Mouse (Mus musculus) adipocyte (in vitro differentiated cells): ENCODE measurements around the gene Tacc2.
"Not testable (repeated sequence)": the region's sequence is repeated elsewhere in the genome, so short reads cannot be mapped to it uniquely, and the experiment has no call there.

Source experiments
- DNase-seq: peaks from one replicate; pipeline ENCODE4 v3.0.0-alpha.2; 2016; ENCODE audit warnings: low spot score

Tacc2 gene

GRCm38 (mm10) chr7:130577388-130578003 is at the start of gene Tacc2:
TSS of gene Tacc2 (plus strand) at chr7:130577438.
- no peak for DNase-seq

DNA sequence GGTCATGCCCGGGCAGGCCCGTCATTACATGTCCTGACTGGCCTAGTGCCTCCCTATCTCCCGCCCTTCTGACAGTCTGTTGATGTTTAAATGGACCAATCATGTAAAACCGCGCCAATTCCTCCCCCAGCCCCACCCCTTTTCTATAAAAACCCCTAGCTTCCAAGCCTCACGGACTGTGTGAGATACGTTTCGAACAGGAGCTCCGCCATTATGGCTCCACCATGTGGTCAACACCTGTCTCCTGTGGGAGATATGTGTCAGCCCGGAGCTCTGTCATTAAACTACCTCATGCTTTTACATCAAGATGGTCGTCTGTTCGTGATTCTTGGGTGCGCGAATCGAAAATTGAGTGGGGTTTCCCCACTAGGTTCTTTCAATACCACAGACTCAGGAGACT is 46.1 kb upstream of the Tacc2 start:
- not testable (repeated sequence) for DNase-seq

DNA sequence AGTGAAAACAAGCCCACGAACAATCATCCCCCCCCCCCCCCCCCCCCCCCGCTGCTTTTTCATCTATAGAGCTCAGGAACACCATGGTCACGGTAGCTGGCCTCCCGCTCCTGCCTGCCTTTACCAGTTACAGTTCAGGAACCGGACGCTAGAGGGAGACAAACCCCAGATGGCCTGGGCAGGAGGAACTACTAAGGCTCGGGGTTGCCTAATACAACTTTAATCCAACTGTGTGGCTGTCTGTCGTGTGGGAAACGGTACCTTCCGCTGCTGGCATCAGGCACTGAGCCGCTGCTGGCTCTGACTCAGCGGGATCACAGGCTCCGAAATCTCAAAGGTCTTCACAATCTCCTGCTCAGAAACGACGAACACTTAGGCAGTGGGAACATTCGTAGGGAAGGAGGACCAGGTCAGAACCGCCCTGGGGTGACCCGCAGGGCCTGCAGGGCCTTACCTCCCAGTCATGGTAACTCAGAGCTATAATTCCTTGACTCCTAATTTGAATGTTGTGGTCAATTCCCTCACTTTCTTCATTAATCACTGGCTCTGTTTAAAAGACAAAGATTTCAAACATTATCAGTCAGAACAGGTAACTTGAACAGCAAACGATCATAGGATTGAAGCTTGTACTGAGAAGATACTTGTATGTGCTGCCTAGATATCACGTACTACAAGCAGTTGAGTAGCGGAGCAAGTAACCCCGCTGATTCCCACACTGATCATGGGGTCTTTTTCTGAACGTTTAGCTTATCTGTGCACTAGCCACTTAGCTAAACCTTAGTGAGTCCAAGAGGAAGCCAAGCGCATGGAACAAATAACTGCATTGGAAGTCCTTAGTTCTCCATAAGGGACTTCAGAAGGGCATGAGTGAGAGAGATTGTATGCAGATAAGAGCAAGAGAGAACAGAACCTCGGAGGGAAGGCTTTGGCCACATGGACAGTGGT is 43.6 kb upstream of the Tacc2 start:
- DNase-seq: peak; percentile 92

DNA sequence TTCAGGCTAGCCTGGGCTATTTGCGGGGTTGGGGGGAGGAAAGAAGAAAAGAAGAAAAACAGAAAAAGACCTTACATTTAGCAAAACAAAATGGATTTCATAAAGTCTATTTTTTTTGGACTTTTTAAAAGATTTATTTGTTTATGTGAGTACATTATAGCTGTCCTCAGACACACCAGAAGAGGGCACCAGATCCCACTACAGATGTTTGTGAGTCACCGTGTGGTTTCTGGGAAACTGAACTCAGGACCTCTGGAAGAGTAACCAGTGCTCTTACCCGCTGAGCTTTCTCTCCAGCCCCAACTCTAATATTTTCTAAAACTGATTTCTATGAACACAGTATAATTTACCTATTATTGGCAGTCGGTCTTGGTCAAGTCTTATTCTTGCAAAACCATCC is 42.1 kb upstream of the Tacc2 start:
- peak; percentile 45 for DNase-seq

- no peak for DNase-seq
Observed at GRCm38 (mm10) chr7:130537068-130537467, 40.2 kb upstream of the Tacc2 start.

- no peak for DNase-seq
Observed at GRCm38 (mm10) chr7:130540176-130540575, 37.1 kb upstream of the Tacc2 start.

DNA sequence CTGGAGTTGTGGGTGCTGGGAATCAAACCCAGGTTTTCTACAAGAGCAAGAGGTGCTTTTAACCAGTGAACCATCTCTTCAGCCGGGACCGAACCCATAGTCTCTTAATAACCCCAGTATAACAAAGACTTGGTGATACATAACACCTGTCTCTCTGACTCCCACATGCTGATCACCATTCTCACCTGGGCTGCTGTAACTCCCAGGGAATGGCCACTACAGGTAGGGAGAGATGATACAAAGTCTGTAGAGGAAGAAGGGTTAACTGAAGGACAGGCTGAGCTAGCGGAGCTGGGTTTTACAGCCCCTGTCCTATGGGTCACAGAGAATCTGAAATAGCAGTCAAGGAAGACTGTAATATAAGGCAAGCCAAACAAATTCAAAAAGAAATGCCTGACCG is 34.1 kb upstream of the Tacc2 start:
- DNase-seq: no peak

DNA sequence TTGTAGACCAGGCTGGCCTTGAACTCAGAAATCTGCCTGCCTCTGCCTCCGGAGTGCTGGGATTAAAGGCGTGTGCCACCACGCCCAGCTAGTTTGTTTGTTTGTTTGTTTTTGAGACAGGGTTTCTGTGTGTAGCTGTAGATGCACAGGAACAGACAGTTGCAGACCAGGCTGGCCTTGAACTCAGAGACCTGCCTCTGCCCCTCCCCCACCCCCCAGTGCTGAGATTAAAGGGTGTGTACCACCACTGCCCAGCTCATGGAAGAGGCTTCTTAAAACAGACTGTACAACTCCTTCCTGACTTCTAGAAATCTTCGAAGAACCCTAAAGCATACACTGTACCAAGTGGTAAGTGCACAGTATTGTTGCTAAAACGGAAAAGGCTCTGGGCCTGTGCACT is 31.8 kb upstream of the Tacc2 start:
- DNase-seq: no peak

DNA sequence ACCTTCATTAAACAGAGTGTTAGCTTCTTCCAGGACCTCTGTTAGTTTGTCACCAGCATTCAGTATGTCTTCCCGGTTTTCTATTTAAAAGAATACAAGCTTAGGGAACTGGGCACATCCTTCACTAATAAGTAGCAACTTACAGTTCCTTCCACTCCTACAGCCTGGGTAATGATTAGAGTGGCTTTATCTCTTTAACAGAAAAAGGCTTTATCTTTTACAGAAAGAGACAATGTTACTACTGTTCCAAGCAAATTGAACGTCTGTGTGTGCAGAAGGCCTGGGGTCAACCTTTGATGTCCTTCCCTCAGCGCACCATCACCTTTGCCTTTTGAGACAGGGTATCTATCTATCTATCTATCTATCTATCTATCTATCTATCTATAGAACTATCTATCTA is 31.3 kb upstream of the Tacc2 start:
- no peak for DNase-seq

DNA sequence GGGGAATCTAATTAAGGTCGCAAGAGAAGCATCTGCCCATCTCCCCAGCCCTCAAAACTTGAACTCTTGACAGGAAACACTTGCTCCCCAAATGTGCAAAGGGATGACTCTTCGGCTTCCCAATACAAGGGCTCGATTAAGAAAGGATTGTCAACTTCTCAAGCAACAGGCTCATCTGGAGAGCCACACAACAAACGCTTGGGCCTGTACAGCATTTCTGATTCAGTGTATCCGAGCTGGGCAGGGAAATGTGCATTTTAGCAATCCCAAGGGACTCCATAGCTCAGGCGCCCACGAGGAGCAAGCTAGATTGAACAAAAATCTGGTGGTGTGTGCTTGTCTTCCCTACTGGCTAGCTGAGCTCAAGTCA is 30.8 kb upstream of the Tacc2 start:
- no peak for DNase-seq

- peak; percentile 84 for DNase-seq
Observed at GRCm38 (mm10) chr7:130546791-130547484, 30.3 kb upstream of the Tacc2 start.

DNA sequence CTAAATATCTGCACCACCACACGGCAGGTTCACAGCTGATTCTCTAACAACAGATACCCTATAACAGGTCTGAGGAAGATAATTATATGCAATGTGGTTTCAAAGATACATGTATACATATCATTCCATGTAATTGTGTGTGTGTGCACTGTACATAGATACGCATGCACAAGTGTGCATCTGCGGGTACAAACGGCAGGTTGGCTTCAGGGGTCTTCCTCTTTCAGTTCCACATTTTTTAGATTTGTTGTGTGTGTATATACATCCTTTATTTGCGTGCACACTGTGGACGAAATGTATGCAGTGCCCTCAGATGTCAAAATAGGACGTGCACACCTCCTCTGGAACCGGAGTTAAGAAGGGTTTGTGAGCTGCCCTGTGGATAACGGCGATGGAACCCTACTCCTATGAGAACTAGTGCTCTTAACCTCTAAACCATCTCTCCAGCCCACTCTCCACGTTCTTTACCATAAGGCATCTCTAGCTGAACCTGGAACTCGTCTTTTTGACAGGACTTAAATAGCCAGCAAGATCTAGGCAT is 29.5 kb upstream of the Tacc2 start:
- DNase-seq: no peak

GRCm38 (mm10) chr7:130552780-130553179 is 24.5 kb upstream of the Tacc2 start:
- peak; percentile 31 for DNase-seq

DNA sequence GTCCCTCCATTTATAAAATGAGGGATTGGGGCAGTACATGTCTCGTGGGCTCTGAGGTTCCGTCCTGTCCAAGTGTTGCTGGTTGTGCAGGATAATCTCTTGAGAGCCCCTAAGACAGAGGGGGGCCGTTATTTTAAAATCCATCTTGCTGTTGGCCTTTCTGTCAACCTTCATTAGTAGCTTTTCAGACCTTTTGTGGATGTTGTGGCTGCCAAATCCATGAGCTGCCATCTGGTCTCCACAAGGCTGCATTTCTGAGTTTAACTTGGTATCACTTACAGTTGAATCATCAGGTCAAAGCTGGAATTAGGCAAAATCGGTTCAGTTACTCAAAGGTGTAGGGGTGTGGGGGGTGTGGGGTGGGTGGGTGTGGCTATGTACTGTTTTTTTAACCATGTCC is 23.9 kb upstream of the Tacc2 start:
- no peak for DNase-seq

GRCm38 (mm10) chr7:130555597-130555996 is 21.6 kb upstream of the Tacc2 start:
- DNase-seq: peak; percentile 29

DNA sequence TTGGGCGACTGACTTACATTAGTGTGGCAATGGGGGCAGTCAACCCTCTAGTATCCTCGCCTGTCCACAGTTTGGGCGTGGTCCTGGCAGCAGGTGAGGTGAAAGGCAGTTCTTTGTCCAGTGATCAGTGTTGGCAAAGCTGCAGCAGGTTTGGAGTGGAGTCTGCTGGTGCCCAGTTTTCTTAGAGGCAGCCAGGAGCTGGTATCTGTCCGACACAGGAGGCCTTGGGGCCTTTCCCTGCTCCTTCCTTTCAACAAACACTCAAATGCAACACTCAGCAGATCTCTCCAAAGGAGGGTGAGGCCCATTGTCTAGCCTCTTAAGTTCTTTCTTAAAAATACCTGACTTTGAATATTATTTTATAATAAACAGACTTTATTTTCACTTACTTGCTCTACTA is 18.6 kb upstream of the Tacc2 start:
- DNase-seq: no peak

DNA sequence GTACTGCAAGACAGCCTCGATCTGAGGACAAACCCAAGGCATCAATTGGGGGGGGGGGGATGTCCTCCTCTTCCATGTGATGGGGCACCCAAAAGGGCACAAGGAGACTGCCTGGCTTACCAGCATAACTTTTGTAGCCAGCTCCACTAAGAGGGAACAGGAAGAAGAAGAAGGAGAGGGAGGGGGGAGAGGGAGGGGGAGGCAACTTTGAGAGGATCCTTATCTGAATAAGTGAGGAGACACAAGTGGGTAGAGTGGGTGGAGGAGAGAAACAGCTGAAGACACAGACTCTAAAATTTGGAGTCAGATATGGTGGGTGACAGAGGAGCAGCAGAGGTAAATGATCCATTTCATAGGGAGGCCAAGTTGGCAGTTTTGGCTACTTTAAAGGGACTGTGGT is 16.3 kb upstream of the Tacc2 start:
- no peak for DNase-seq

DNA sequence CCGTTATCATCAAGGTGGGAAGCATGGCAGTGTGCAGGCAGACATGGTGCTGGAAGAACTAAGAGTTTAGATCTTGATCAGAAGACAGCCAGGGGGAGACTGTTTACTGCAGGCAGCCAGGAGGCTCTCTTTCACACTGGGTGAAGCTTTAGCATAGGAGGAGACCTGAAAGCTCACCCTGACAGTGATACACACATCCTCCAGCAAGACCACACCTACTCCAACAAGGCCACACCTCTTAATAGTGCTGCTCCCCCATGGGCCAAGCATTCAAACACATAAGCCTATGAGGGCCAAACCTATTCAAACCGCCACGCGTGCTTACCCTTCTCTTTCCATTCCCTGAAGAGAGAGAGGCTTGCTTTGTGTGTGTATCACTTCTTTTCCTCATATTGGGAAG is 14.0 kb upstream of the Tacc2 start:
- no peak for DNase-seq

- no peak for DNase-seq
Observed at GRCm38 (mm10) chr7:130563880-130564279, 13.4 kb upstream of the Tacc2 start.

DNA sequence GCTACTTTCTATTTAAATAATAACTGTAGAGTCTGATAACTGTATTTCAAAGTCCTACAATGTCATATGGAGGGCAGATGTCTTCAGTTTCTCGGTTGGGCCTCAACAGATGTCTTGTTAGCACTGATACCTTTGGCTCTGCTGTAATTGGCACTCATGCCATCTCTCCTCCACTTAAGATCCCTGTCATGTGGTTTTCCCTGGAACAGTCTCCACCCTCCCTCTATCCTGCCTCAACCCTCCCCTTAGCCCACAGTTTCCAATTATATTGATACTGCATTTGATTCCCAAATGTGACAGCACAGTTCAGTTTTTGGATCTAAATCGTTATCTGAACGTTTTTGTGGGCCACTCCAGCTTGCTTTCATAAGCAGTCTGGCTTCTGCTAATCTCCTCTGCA is 12.6 kb upstream of the Tacc2 start:
- DNase-seq: no peak

DNA sequence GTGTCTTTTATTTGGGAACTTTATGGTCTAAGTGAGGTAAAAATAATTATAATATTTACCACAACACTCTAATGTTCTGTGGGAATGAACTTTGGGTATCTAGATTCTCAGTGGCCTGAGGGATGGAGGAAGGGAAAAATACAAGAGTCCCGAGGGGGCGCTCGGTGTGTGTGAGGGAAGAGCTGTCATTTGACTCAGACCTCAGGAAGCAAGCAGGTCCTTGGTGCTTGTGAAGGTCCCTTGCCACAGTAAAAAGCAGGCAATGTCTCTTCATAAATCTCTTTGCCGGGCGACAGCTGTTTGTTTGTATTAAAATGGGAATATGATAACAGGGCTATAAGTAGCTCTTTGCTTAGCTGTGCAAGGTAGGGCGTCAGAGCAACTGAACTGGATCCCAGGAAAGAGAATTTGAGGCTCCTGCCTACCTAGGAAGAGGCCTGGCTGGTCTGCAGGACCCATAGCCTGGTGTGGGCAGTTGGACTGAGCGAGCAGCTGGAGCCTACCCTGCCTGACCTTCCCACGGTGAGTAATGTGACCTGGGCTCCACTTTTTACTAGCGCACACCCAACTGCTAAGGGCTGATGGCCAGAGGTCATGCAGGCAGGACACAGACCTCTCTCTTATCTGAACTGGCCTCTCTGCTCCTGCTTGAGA is 8.3 kb upstream of the Tacc2 start:
- no peak for DNase-seq

DNA sequence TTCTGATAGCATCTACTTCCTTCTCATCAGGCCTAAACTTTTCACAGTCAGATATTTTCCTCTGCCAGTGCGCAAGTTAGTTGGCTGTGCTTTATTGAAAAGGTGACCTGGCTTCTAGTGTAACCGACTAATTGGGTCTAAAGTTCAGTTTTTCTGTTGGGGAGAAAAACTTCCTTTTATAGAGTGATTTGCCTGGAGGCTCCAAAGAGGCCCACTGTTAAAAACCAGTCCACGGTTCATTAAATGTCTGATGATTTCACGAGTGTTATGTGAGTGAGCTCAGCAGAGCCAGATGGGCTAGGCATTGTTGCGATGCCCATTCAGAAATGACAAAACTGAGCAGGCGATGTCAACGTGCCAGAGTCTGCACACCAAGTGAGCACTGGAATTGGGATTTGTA is 6.8 kb upstream of the Tacc2 start:
- no peak for DNase-seq
